Mouse (Mus musculus): ENCODE data around the gene Rpp14.

DNA sequence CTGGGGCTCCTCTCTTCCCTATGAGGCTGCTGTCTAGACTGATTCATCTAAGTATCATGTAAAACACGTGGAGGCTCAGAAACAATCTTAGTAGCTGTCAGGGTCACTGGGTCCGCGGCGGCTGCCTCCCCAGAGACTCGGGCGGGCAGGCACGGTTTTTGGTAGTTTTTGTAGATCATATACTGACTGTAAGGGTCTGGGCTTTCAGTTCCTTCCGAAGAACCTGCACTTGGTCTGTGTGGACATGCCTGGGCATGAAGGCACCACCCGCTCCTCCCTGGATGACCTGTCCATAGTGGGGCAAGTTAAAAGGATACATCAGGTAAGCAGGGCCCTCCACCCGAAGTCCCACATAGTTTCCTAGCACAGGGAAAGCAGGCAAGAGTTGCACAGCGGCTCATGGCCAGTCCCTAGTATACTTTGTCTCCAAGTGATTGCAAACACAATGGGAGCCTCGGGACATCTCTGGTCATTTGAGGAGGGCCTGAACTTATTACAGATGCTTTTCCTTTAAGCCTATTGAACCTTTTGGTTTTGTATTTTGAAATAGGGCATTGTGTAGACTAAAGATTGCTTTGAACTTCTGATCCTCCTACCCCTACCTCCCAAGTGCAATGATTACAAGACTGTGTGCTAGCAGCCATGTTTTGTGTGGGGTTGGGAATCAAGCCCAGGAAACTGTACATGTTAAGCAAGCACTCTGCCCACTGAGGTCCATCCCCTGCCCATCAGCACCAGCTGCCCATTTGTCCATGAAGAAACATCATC is 39.1 kb upstream of the Rpp14 start:
- TF ChIP-seq POLR2A (IDR thresholded peaks at IDR 0.05; ENCODE audit: control insufficient read depth, extremely low read depth, insufficient read depth, low read length, poor library complexity): no peak
- no peak for TF ChIP-seq CTCF (IDR thresholded peaks at IDR 0.05; ENCODE audit: borderline replicate concordance, control insufficient read depth, extremely low read depth, insufficient read depth, low read length, poor library complexity)
